Mouse (Mus musculus): ENCODE data around the gene Adssl1.

DNA sequence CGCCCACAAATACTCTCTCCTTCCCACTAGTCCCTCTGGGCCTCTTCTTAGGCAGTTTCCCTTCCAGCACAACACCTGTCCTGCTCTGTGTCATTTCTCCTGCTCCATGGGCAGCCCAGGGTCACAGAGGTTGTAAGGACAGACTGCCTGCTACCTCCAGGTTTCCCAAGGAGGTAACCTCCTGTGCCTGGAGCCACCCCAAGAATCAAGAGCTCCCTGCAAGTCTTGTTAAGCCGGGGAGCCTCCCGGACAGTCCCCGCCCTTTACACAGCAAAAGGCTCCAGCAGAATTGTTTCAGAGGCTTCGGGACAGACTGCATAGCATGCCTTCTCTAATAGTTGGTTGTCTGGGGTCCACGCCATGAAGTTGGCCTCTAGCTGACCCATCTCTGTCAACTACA lies 6.6 kb downstream of the Adssl1 start:
- TF ChIP-seq CTCF (IDR thresholded peaks at IDR 0.05; ENCODE audit: extremely low read depth, insufficient read depth, low read length) = no peak
- TF ChIP-seq POLR2A (IDR thresholded peaks at IDR 0.05; ENCODE audit: extremely low read depth, insufficient read depth, low read length) = no peak

Data from cortical plate, adult 2 months (tissue).